Mouse (Mus musculus): ENCODE measurements at regions not wholly inside any gene's neighbourhood (a gene's known extent, or its start where the extent isn't known, plus 50 kb on each side); places are given as distances from the start of the nearest gene placed in this dataset.
"Not testable (repeated sequence)": the region's sequence is repeated elsewhere in the genome, so short reads cannot be mapped to it uniquely, and the experiment has no call there.

GRCm38 (mm10) chr9:116426269-116426999 is 251.3 kb upstream of the Tgfbr2 start:
- peak in 1 of 2 experiments; percentile 13 for DNase-seq (ENCODE audit: low read depth in 1 of 2, low spot score in 2 of 2)

- not testable (repeated sequence) for DNase-seq (ENCODE audit: low read depth in 1 of 2, low spot score in 2 of 2)
Observed at GRCm38 (mm10) chr9:116425400-116425799, 250.2 kb upstream of the Tgfbr2 start.

- DNase-seq (ENCODE audit: low read depth in 1 of 2, low spot score in 2 of 2), result no peak
Observed at GRCm38 (mm10) chr9:116415021-116415420, 239.9 kb upstream of the Tgfbr2 start.

GRCm38 (mm10) chr9:116411067-116411466 is 235.9 kb upstream of the Tgfbr2 start:
- no peak for DNase-seq (ENCODE audit: low read depth in 1 of 2, low spot score in 2 of 2)

- no peak for DNase-seq (ENCODE audit: low read depth in 1 of 2, low spot score in 2 of 2)
Observed at GRCm38 (mm10) chr9:116410461-116410860, 235.3 kb upstream of the Tgfbr2 start.

GRCm38 (mm10) chr9:116408116-116408515 is 233.0 kb upstream of the Tgfbr2 start:
- no peak for DNase-seq (ENCODE audit: low read depth in 1 of 2, low spot score in 2 of 2)

GRCm38 (mm10) chr9:116405051-116405450 is 229.9 kb upstream of the Tgfbr2 start:
- no peak for DNase-seq (ENCODE audit: low read depth in 1 of 2, low spot score in 2 of 2)

GRCm38 (mm10) chr9:116401821-116402220 is 226.7 kb upstream of the Tgfbr2 start:
- DNase-seq (ENCODE audit: low read depth in 1 of 2, low spot score in 2 of 2), result no peak

- no peak for DNase-seq (ENCODE audit: low read depth in 1 of 2, low spot score in 2 of 2)
Observed at GRCm38 (mm10) chr9:116400270-116400669, 225.1 kb upstream of the Tgfbr2 start.

- no peak for DNase-seq (ENCODE audit: low read depth in 1 of 2, low spot score in 2 of 2)
Observed at GRCm38 (mm10) chr9:116399296-116399695, 224.1 kb upstream of the Tgfbr2 start.

GRCm38 (mm10) chr9:116392258-116392657 is 217.1 kb upstream of the Tgfbr2 start:
- DNase-seq (ENCODE audit: low read depth in 1 of 2, low spot score in 2 of 2), result no peak

- no peak for DNase-seq (ENCODE audit: low read depth in 1 of 2, low spot score in 2 of 2)
Observed at GRCm38 (mm10) chr9:116389781-116390180, 214.6 kb upstream of the Tgfbr2 start.

- DNase-seq (ENCODE audit: low read depth in 1 of 2, low spot score in 2 of 2), result no peak
Observed at GRCm38 (mm10) chr9:116388863-116389262, 213.7 kb upstream of the Tgfbr2 start.

GRCm38 (mm10) chr9:116388025-116388424 is 212.9 kb upstream of the Tgfbr2 start:
- DNase-seq (ENCODE audit: low read depth in 1 of 2, low spot score in 2 of 2), result no peak

GRCm38 (mm10) chr9:116384176-116385076 is 209.3 kb upstream of the Tgfbr2 start:
- DNase-seq (ENCODE audit: low read depth in 1 of 2, low spot score in 2 of 2), result peak; percentile 75 to 79

- no peak for DNase-seq (ENCODE audit: low read depth in 1 of 2, low spot score in 2 of 2)
Observed at GRCm38 (mm10) chr9:116383411-116384101, 208.4 kb upstream of the Tgfbr2 start.

- DNase-seq (ENCODE audit: low read depth in 1 of 2, low spot score in 2 of 2), result no peak
Observed at GRCm38 (mm10) chr9:116377706-116378105, 202.5 kb upstream of the Tgfbr2 start.

- peak; percentile 55 to 66 for DNase-seq (ENCODE audit: low read depth in 1 of 2, low spot score in 2 of 2)
Observed at GRCm38 (mm10) chr9:116375658-116376357, 200.6 kb upstream of the Tgfbr2 start.

GRCm38 (mm10) chr9:116374343-116374742 is 199.2 kb upstream of the Tgfbr2 start:
- no peak for DNase-seq (ENCODE audit: low read depth in 1 of 2, low spot score in 2 of 2)

GRCm38 (mm10) chr9:116373396-116373795 is 198.2 kb upstream of the Tgfbr2 start:
- DNase-seq (ENCODE audit: low read depth in 1 of 2, low spot score in 2 of 2), result no peak

Data from monocyte, adult 2 months (primary cell).